Mouse (Mus musculus): ENCODE measurements at regions not wholly inside any gene's neighbourhood (a gene's known extent, or its start where the extent isn't known, plus 50 kb on each side); places are given as distances from the start of the nearest gene placed in this dataset.

GRCm38 (mm10) chr10:66932544-66932943 is 163.4 kb upstream of the Jmjd1c start:
- no peak for DNase-seq (ENCODE audit: low spot score)

- no peak for DNase-seq (ENCODE audit: low spot score)
Measured at GRCm38 (mm10) chr10:66933689-66934088, 162.2 kb upstream of the Jmjd1c start.

GRCm38 (mm10) chr10:66935731-66936130 is 160.2 kb upstream of the Jmjd1c start:
- no peak for DNase-seq (ENCODE audit: low spot score)

- DNase-seq (ENCODE audit: low spot score): no peak
Measured at GRCm38 (mm10) chr10:66937116-66937515, 158.8 kb upstream of the Jmjd1c start.

GRCm38 (mm10) chr10:66940368-66940767 is 155.6 kb upstream of the Jmjd1c start:
- DNase-seq (ENCODE audit: low spot score): no peak

GRCm38 (mm10) chr10:66940922-66941321 is 155.0 kb upstream of the Jmjd1c start:
- DNase-seq (ENCODE audit: low spot score): no peak

GRCm38 (mm10) chr10:66941974-66942373 is 154.0 kb upstream of the Jmjd1c start:
- no peak for DNase-seq (ENCODE audit: low spot score)

GRCm38 (mm10) chr10:66943875-66944274 is 152.1 kb upstream of the Jmjd1c start:
- DNase-seq (ENCODE audit: low spot score): no peak

GRCm38 (mm10) chr10:66946161-66946560 is 149.8 kb upstream of the Jmjd1c start:
- DNase-seq (ENCODE audit: low spot score): no peak

GRCm38 (mm10) chr10:66948329-66948728 is 147.6 kb upstream of the Jmjd1c start:
- DNase-seq (ENCODE audit: low spot score): no peak

GRCm38 (mm10) chr10:66950441-66950840 is 145.5 kb upstream of the Jmjd1c start:
- no peak for DNase-seq (ENCODE audit: low spot score)

GRCm38 (mm10) chr10:66951231-66951822 is 144.6 kb upstream of the Jmjd1c start:
- DNase-seq (ENCODE audit: low spot score): no peak

GRCm38 (mm10) chr10:66951935-66952334 is 144.0 kb upstream of the Jmjd1c start:
- no peak for DNase-seq (ENCODE audit: low spot score)

- no peak for DNase-seq (ENCODE audit: low spot score)
Measured at GRCm38 (mm10) chr10:66953248-66953975, 142.5 kb upstream of the Jmjd1c start.

GRCm38 (mm10) chr10:66953976-66954505 is 141.9 kb upstream of the Jmjd1c start:
- no peak for DNase-seq (ENCODE audit: low spot score)

- no peak for DNase-seq (ENCODE audit: low spot score)
Measured at GRCm38 (mm10) chr10:66955430-66955829, 140.5 kb upstream of the Jmjd1c start.

- DNase-seq (ENCODE audit: low spot score): no peak
Measured at GRCm38 (mm10) chr10:66956619-66957018, 139.3 kb upstream of the Jmjd1c start.

- DNase-seq (ENCODE audit: low spot score): no peak
Measured at GRCm38 (mm10) chr10:66957373-66957772, 138.6 kb upstream of the Jmjd1c start.
